Mouse (Mus musculus) hindbrain, postnatal 0 days (tissue): ENCODE measurements at regions not wholly inside any gene's neighbourhood (a gene's known extent, or its start where the extent isn't known, plus 50 kb on each side); places are given as distances from the start of the nearest gene placed in this dataset.

Experiments used
- ATAC-seq: fragments of 200-750 bp; cut with Nextera tagmentation; 2 replicates; pipeline ENCODE4 v1.8.0; 2017; ENCODE audit warnings: mild to moderate bottlenecking, moderate TSS enrichment, moderate library complexity
- DNase-seq: peaks from one replicate; pipeline ENCODE4 v3.0.0-alpha.2; 2015; ENCODE audit warnings: low spot score
- H3K27ac ChIP-seq: fragments of 300-500 bp; sonication (generic); 2 replicates; pipeline ENCODE4 v1.5.1; 2014; ENCODE audit warnings: mild to moderate bottlenecking
- H3K27me3 ChIP-seq: fragments of 300-500 bp; sonication (generic); 2 replicates; pipeline ENCODE4 v1.6.1; 2014; ENCODE audit warnings: low read length, mixed read lengths; ENCODE audit not compliant: insufficient read depth
- H3K36me3 ChIP-seq: fragments of 300-500 bp; sonication (generic); 2 replicates; pipeline ENCODE4 v1.6.1; 2014; ENCODE audit warnings: low read length, mixed read lengths; ENCODE audit not compliant: insufficient read depth
- H3K4me1 ChIP-seq: fragments of 300-500 bp; sonication (generic); 2 replicates; pipeline ENCODE4 v1.6.1; 2014; ENCODE audit warnings: antibody characterized with exemption, low read length, mixed read lengths; ENCODE audit not compliant: insufficient read depth
- H3K4me2 ChIP-seq: fragments of 300-500 bp; sonication (generic); 2 replicates; pipeline ENCODE4 v1.6.1; 2014; ENCODE audit warnings: low read depth, mild to moderate bottlenecking, low read length, moderate library complexity, mixed read lengths
- H3K4me3 ChIP-seq: fragments of 300-500 bp; sonication (generic); 2 replicates; pipeline ENCODE4 v1.5.1; 2014; ENCODE audit warnings: low read length
- H3K9ac ChIP-seq: fragments of 300-500 bp; sonication (generic); replicated peaks from 2 replicates; pipeline ENCODE4 v1.6.1; 2014; ENCODE audit warnings: mild to moderate bottlenecking, low read length, moderate library complexity, mixed read lengths
- H3K9me3 ChIP-seq: fragments of 300-500 bp; sonication (generic); 2 replicates; pipeline ENCODE4 v1.6.1; 2016; ENCODE audit warnings: low read length, mixed read lengths
- CTCF ChIP-seq: IDR thresholded peaks from 2 replicates; pipeline ENCODE4 v1.5.1; 2016; ENCODE audit warnings: antibody characterized with exemption, control low read depth, low read depth
- WGBS: fragments of 180-500 bp; shearing (Covaris S2); extraction: QIAGEN DNeasy Blood & Tissue Kit; methylation state at CpG from one replicate; pipeline ENCODE4 v1.1.7; 2014; 5-methylcytosine and 5-hydroxymethylcytosine counted together

DNA sequence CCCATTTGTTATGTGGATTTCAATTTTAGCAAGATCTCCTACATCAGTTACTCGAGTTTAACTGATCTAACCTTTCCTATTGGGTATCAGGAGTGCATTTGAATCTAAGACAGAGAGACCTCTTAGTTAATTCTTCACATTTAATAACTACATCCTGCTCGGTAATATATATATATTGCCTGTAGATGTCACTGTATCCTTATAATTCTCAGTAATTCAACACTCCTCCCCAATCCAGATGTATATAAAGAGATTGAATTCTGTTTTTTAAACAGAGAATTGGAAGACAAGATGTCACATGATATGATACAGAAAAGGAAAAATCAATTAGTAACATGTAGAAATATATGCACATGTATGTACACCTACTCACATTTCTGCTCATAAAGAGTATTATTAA lies 133.3 kb upstream of the Mageb4 start:
- 52% methylated on average over 2 of the region's 2 CpGs for WGBS
- ATAC-seq (no peak), DNase-seq (peak; percentile 29)
- H3K9me3 ChIP-seq = no peaks in the 10 kb centered on the region
- no peaks in the 10 kb centered on the region for H3K36me3 ChIP-seq
- H3K4me3 ChIP-seq = no peak overlapping the region
- no peak overlapping the region for H3K27ac ChIP-seq
- TF ChIP-seq CTCF = peak; percentile 31
- no peak overlapping the region for H3K4me2 ChIP-seq
- H3K4me1 ChIP-seq = no peaks in the 10 kb centered on the region
- no peak overlapping the region for H3K9ac ChIP-seq
- no peaks in the 10 kb centered on the region for H3K27me3 ChIP-seq
